Mouse (Mus musculus) activated CD4-positive, CD25-positive, alpha-beta regulatory T cell, adult 4 months (primary cell): ENCODE measurements at regions not wholly inside any gene's neighbourhood (a gene's known extent, or its start where the extent isn't known, plus 50 kb on each side); places are given as distances from the start of the nearest gene placed in this dataset.

Experiments used
- ATAC-seq: one replicate; pipeline ENCODE4 v1.8.0; 2017

GRCm38 (mm10) chr17:79977154-79977571, 81.2 kb upstream of the Atl2 start:
- no peak for ATAC-seq

GRCm38 (mm10) chr17:79976518-79977100, 80.7 kb upstream of the Atl2 start:
- no peak for ATAC-seq

- ATAC-seq, result peak; percentile 74
Measured at GRCm38 (mm10) chr17:79975997-79976443, 80.1 kb upstream of the Atl2 start.

GRCm38 (mm10) chr17:79975150-79975757, 79.3 kb upstream of the Atl2 start:
- ATAC-seq, result peak; percentile 50

GRCm38 (mm10) chr17:79971721-79972336, 75.9 kb upstream of the Atl2 start:
- ATAC-seq, result no peak

GRCm38 (mm10) chr17:79969500-79969972, 73.6 kb upstream of the Atl2 start:
- no peak for ATAC-seq

GRCm38 (mm10) chr17:79968819-79969218, 72.9 kb upstream of the Atl2 start:
- ATAC-seq, result no peak

GRCm38 (mm10) chr17:79966981-79967380, 71.1 kb upstream of the Atl2 start:
- ATAC-seq, result no peak

GRCm38 (mm10) chr17:79965625-79966024, 69.7 kb upstream of the Atl2 start:
- ATAC-seq, result no peak

GRCm38 (mm10) chr17:79964850-79965249, 68.9 kb upstream of the Atl2 start:
- ATAC-seq, result peak; percentile 84

- ATAC-seq, result no peak
Measured at GRCm38 (mm10) chr17:79963330-79963729, 67.4 kb upstream of the Atl2 start.

GRCm38 (mm10) chr17:79961391-79961790, 65.5 kb upstream of the Atl2 start:
- no peak for ATAC-seq

GRCm38 (mm10) chr17:79960688-79961087, 64.8 kb upstream of the Atl2 start:
- ATAC-seq, result no peak

- ATAC-seq, result no peak
Measured at GRCm38 (mm10) chr17:79955267-79955666, 59.3 kb upstream of the Atl2 start.

- ATAC-seq, result no peak
Measured at GRCm38 (mm10) chr17:79954624-79955244, 58.8 kb upstream of the Atl2 start.

- ATAC-seq, result no peak
Measured at GRCm38 (mm10) chr17:79948591-79949475, 52.9 kb upstream of the Atl2 start.
